Mouse (Mus musculus): ENCODE data around the gene Kcnc3. TPM values are rescaled to one million over a fixed set of nuclear protein-coding genes. Genes with fewer than 3 reads are reported as not detected.

Kcnc3 gene
- polyA plus RNA-seq, 1 experiment from 2014 or later, result 0.17 TPM

- Histone ChIP-seq H3K27ac (ENCODE audit: poor library complexity, severe bottlenecking) (no peak overlapping the region), H3K9ac (no peak overlapping the region), H3K4me2 (no peak overlapping the region), H3K9me3 (replicated peaks) (no peaks in the 10 kb centered on the region), H3K4me1 (replicated peaks) (peaks cover 6% of the 10 kb centered on the region; the same call in 1 of the 2 replicates), H3K36me3 (no peaks in the 10 kb centered on the region), H3K4me3 (no peak overlapping the region), H3K27me3 (replicated peaks) (peaks cover 60% of the 10 kb centered on the region)
- WGBS, result 36% methylated on average over 5 of the region's 5 CpGs
- no peak for ATAC-seq (ENCODE audit: insufficient number of reproducible peaks, low FRiP score)
These were observed 6.6 kb downstream of the Kcnc3 start for GRCm38 (mm10) chr7:44596996-44597538.

DNA sequence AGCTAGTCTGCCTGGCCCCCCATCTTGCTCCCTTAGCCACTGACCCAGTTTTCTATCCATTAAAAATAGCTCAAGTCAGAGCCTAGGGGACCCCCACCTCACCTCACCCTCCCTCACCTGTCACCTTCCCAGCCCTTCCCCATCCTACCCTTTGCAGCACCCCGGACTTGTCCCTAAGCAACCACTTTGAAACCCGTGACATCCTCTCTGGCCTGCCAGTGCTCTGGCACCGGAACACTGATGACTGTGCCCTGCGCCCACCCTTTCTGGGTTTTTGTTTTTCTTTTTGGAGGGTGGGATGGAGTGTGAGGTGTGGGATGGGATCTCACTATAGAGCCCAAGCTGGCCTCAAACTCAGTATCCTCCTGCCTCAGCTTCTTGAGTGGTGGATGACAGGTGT lies 7.2 kb downstream of the Kcnc3 start:
- H3K36me3 ChIP-seq, result no peaks in the 10 kb centered on the region
- H3K9me3 ChIP-seq (replicated peaks), result no peaks in the 10 kb centered on the region
- peaks cover 6% of the 10 kb centered on the region; the same call in 1 of the 2 replicates for H3K4me1 ChIP-seq (replicated peaks)
- H3K4me2 ChIP-seq, result no peak overlapping the region
- peaks cover 60% of the 10 kb centered on the region for H3K27me3 ChIP-seq (replicated peaks)
- WGBS, result 82% methylated on average over 4 of the region's 4 CpGs
- no peak overlapping the region for H3K4me3 ChIP-seq
- no peak overlapping the region for H3K27ac ChIP-seq (ENCODE audit: poor library complexity, severe bottlenecking)
- no peak overlapping the region for H3K9ac ChIP-seq
- no peak for ATAC-seq (ENCODE audit: insufficient number of reproducible peaks, low FRiP score)

- no peak overlapping the region for H3K4me2 ChIP-seq
- H3K27me3 ChIP-seq (replicated peaks), result peaks cover 60% of the 10 kb centered on the region
- H3K9ac ChIP-seq, result no peak overlapping the region
- no peak overlapping the region for H3K4me3 ChIP-seq
- peaks cover 6% of the 10 kb centered on the region; the same call in 1 of the 2 replicates for H3K4me1 ChIP-seq (replicated peaks)
- H3K36me3 ChIP-seq, result no peaks in the 10 kb centered on the region
- ATAC-seq (ENCODE audit: insufficient number of reproducible peaks, low FRiP score), result no peak
- WGBS, result 80% methylated on average over 12 of the region's 12 CpGs
- no peaks in the 10 kb centered on the region for H3K9me3 ChIP-seq (replicated peaks)
- H3K27ac ChIP-seq (ENCODE audit: poor library complexity, severe bottlenecking), result no peak overlapping the region
These were observed 7.9 kb downstream of the Kcnc3 start for GRCm38 (mm10) chr7:44598336-44598735.

GRCm38 (mm10) chr7:44600691-44601262 lies 10.3 kb downstream of the Kcnc3 start:
- Histone ChIP-seq H3K36me3 (no peaks in the 10 kb centered on the region), H3K9ac (no peak overlapping the region), H3K9me3 (replicated peaks) (no peaks in the 10 kb centered on the region), H3K4me2 (no peak overlapping the region), H3K4me3 (no peak overlapping the region), H3K27ac (ENCODE audit: poor library complexity, severe bottlenecking) (no peak overlapping the region), H3K27me3 (replicated peaks) (peaks cover 76% of the 10 kb centered on the region), H3K4me1 (replicated peaks) (peaks cover 6% of the 10 kb centered on the region; the same call in 1 of the 2 replicates)
- no peak for ATAC-seq (ENCODE audit: insufficient number of reproducible peaks, low FRiP score)
- 76% methylated on average over 10 of the region's 10 CpGs for WGBS

DNA sequence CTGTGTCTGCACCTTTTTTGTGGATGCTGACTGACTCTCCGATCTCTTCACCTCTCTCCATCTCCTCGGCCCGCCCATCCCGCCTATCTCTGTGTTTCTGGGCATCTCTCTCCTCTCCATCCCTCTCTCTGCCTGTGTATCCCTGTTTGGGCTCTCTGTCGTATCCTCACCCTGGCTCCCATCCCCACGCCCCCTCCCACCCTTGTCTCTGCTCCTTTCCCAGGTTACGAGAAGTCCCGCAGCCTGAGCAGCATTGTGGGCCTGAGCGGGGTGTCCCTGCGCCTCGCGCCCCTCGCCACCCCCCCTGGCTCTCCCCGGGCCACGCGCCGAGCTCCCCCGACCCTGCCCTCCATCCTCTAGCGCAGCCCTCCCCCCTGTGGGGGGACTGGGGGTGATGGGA lies 11.2 kb downstream of the Kcnc3 start:
- H3K9me3 ChIP-seq (replicated peaks), result no peaks in the 10 kb centered on the region
- no peak overlapping the region for H3K9ac ChIP-seq
- peaks cover 6% of the 10 kb centered on the region; the same call in 1 of the 2 replicates for H3K4me1 ChIP-seq (replicated peaks)
- WGBS, result 12% methylated on average over 19 of the region's 19 CpGs
- H3K27ac ChIP-seq (ENCODE audit: poor library complexity, severe bottlenecking), result no peak overlapping the region
- peaks cover 84% of the 10 kb centered on the region for H3K27me3 ChIP-seq (replicated peaks)
- no peak overlapping the region for H3K4me3 ChIP-seq
- no peaks in the 10 kb centered on the region for H3K36me3 ChIP-seq
- no peak for ATAC-seq (ENCODE audit: insufficient number of reproducible peaks, low FRiP score)
- no peak overlapping the region for H3K4me2 ChIP-seq

DNA sequence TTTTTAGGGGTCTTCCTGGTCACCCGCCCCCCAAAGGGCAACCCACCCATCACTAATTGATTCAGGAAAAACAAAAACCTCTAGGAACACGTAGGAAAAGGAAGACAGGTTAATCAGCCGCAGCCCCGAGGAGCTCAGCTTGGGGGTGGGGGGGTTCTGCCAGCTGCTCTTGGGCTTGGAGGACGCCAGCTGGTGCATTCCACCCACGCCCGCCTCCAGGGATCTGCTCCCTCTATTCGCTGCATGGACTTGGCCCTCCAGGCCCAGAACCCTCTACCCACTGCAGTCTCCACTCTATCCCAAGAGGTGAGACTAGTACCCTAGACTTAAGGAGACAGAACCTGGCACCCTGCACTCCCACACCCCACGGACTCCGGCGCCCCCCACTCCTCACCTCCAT lies 12.0 kb downstream of the Kcnc3 start:
- Histone ChIP-seq H3K27ac (ENCODE audit: poor library complexity, severe bottlenecking) (no peak overlapping the region), H3K4me1 (replicated peaks) (peaks cover 6% of the 10 kb centered on the region; the same call in 1 of the 2 replicates), H3K27me3 (replicated peaks) (peaks cover 92% of the 10 kb centered on the region), H3K4me3 (no peak overlapping the region), H3K36me3 (no peaks in the 10 kb centered on the region), H3K9ac (no peak overlapping the region), H3K4me2 (no peak overlapping the region), H3K9me3 (replicated peaks) (no peaks in the 10 kb centered on the region)
- 19% methylated on average over 11 of the region's 11 CpGs for WGBS
- ATAC-seq (ENCODE audit: insufficient number of reproducible peaks, low FRiP score), result no peak

DNA sequence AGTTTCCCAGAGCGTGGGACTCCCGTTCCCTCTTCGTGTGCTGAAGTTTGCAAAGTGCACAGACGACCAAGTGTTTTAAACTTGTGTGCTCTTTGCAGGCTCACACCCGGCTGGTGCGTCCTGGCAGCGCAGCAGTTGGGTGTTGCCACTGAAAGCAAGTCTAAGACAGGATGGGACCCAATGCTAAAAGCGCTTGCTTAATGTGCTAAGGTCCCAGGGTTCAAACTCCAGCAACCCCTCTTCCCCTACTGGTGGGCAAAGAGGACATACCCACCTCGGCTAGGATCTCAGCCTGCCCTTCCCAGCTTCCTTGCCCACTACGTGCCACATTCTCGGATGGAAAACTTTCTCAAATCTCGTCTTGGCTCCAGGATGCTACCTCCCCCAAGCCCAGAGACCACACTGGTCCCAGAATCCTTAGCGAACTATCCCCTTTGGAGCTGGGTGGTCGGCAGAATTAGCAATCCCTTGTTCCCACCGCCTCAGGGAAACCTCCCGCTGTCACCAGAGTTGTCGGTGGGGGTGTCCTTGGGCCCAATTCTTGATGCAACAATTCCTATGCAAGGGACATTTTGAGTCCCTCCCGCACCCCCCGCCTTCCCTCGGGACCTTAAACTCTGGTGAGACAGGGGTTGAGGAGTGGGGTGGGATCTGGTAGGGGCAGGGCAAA lies 12.9 kb downstream of the Kcnc3 start:
- Histone ChIP-seq H3K36me3 (no peaks in the 10 kb centered on the region), H3K9ac (no peak overlapping the region), H3K4me2 (peak overlapping the region; percentile 64), H3K27ac (ENCODE audit: poor library complexity, severe bottlenecking) (no peak overlapping the region), H3K9me3 (replicated peaks) (no peaks in the 10 kb centered on the region), H3K4me1 (replicated peaks) (peaks cover 6% of the 10 kb centered on the region; the same call in 1 of the 2 replicates), H3K4me3 (0 out of 2 replicates have a peak overlapping the region, but pooled peaks have one; percentile 33), H3K27me3 (replicated peaks) (peaks cover 98% of the 10 kb centered on the region)
- ATAC-seq (ENCODE audit: insufficient number of reproducible peaks, low FRiP score), result no peak
- WGBS, result 4% methylated on average over 20 of the region's 20 CpGs

DNA sequence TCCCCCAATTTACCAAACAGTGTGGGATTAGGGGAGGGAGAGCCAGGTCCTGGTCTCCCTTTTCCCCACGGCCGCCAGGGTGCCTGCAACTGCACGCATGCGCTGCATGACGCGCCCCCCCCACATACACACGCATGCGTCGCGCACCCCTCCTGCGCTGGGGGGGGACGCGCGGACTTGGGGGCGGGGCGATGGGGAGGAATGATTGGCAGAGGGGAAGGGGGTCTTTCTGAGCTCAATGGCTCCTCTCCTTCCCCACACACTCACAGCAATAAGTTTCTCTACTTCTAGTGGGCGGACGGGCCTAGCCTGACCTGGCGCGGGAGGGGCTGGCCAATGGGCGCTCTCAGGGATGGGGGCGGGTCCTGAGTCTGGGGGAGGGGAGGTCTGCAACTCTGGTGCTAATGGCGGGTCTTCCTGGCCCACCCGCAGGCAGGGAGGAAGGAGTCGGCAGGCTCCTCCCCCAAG lies 13.7 kb downstream of the Kcnc3 start:
- H3K9ac ChIP-seq, result peak overlapping the region; percentile 29; the same call in 1 of the 2 replicates
- no peaks in the 10 kb centered on the region for H3K36me3 ChIP-seq
- H3K4me1 ChIP-seq (replicated peaks), result peaks cover 6% of the 10 kb centered on the region; the same call in 1 of the 2 replicates
- WGBS, result under 1% methylated on average over 24 of the region's 25 CpGs
- ATAC-seq (ENCODE audit: insufficient number of reproducible peaks, low FRiP score), result 0 out of 2 replicates have a peak, but pooled peaks have one; percentile 19
- H3K4me3 ChIP-seq, result peak overlapping the region; percentile 33
- H3K9me3 ChIP-seq (replicated peaks), result no peaks in the 10 kb centered on the region
- H3K4me2 ChIP-seq, result peak overlapping the region; percentile 64
- no peak overlapping the region for H3K27ac ChIP-seq (ENCODE audit: poor library complexity, severe bottlenecking)
- peaks cover 96% of the 10 kb centered on the region for H3K27me3 ChIP-seq (replicated peaks)

GRCm38 (mm10) chr7:44604619-44605018 lies 14.2 kb downstream of the Kcnc3 start:
- Histone ChIP-seq H3K4me2 (peak overlapping the region; percentile 64), H3K36me3 (no peaks in the 10 kb centered on the region), H3K4me1 (replicated peaks) (peaks cover 6% of the 10 kb centered on the region; the same call in 1 of the 2 replicates), H3K9ac (no peak overlapping the region), H3K4me3 (peak overlapping the region; percentile 33; the same call in 1 of the 2 replicates), H3K9me3 (replicated peaks) (no peaks in the 10 kb centered on the region), H3K27ac (ENCODE audit: poor library complexity, severe bottlenecking) (no peak overlapping the region), H3K27me3 (replicated peaks) (peaks cover 91% of the 10 kb centered on the region)
- ATAC-seq (ENCODE audit: insufficient number of reproducible peaks, low FRiP score), result no peak
- WGBS, result 2% methylated on average over 8 of the region's 8 CpGs

DNA sequence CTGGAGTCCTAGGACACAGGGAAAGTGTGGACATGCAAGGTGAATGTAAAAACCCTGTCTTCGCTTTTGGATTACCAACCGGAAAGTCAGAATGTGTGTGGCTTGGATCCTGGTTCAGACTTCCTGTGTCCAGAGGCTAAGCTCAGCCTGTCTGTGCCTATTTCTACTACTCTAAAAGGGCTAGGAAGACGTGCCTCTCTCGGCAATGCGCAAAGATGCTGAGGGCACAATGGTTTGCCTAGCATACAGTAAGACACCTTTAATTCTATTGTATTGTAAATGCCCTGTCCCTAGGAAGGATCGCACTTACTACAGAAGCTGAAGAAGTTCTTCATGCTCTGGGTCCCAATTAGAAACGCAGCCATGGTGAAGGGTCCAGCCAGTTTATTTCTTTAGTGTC lies 15.0 kb downstream of the Kcnc3 start:
- Histone ChIP-seq H3K36me3 (no peaks in the 10 kb centered on the region), H3K27ac (ENCODE audit: poor library complexity, severe bottlenecking) (no peak overlapping the region), H3K9ac (no peak overlapping the region), H3K4me2 (no peak overlapping the region), H3K9me3 (replicated peaks) (no peaks in the 10 kb centered on the region), H3K4me3 (no peak overlapping the region), H3K27me3 (replicated peaks) (peaks cover 87% of the 10 kb centered on the region), H3K4me1 (replicated peaks) (peaks cover 6% of the 10 kb centered on the region; the same call in 1 of the 2 replicates)
- WGBS, result 36% methylated on average over 7 of the region's 7 CpGs
- no peak for ATAC-seq (ENCODE audit: insufficient number of reproducible peaks, low FRiP score)

DNA sequence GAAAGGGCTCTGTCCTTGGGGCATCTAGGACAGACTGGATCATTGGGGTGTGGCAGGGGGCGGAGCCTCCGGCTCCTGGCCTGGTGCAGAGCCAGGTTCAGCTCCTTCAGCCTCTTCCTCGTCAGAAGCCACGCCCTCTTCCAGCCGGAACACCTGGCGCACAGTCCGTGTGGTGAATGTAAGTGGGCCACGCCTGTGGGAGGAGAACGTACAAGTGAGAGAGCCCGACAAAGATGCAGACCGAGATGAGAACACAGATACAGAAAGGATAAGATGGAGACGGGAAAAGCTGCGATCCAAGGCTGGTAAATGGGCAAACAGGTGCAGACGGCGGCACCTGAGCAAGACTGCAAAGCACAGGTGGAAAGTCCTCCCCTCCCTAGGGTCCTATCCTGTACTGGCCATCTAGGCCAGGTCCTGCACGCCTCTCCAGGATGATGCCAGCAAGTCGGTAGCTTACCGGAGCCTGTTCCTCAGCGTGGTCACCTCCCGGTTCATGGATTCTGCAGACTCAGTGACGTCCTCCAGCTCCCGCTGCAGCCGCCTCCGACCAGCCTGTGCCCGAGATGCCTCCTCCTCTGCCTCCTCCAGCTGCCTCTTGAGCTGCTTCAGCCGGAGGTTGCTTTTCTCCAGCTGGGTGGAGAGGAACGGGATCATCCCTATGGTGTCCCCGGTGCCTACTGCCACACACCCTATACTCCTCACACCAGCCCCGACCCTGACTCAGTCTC lies 15.9 kb downstream of the Kcnc3 start:
- no peak for ATAC-seq (ENCODE audit: insufficient number of reproducible peaks, low FRiP score)
- Histone ChIP-seq H3K27me3 (replicated peaks) (peaks cover 87% of the 10 kb centered on the region), H3K9me3 (replicated peaks) (no peaks in the 10 kb centered on the region), H3K27ac (ENCODE audit: poor library complexity, severe bottlenecking) (no peak overlapping the region), H3K4me1 (replicated peaks) (peaks cover 6% of the 10 kb centered on the region; the same call in 1 of the 2 replicates), H3K9ac (no peak overlapping the region), H3K4me2 (no peak overlapping the region), H3K4me3 (no peak overlapping the region), H3K36me3 (no peaks in the 10 kb centered on the region)
- 10% methylated on average over 29 of the region's 29 CpGs for WGBS

Measured in heart, embryonic 12.5 days (tissue).